Mouse (Mus musculus): Measurements from ENCODE around the gene Ncoa6. TPM values are rescaled to one million over a fixed set of nuclear protein-coding genes. Genes with fewer than 3 reads are reported as not detected.

Gene Ncoa6
- 65.7 TPM for total RNA-seq (2023)

DNA sequence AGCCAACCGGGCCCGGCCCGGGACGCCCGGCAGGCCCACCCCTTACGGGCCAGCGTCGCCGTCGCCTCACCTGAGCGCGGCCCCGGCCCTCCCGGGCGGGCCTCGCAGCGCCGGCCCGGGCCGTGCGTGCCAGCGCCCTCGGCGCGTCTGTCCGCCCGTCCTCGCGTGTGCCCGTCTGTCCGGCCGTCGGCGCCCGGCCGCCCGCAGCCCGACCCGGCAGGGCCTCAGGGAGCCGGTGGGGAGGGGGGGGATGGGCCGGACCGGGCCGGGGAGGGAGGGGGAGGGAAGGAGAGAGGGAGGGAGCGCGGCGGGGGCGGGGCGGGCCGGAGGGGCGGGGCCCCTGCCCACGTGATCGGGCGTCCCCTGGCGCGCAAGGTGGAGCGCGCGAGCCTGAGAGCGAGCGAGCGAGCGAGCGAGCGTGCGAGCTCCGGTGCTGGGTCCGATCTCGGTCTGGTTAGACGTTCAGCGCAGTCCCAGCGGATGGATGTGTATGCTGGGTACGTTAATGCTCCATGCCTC lies at the start of gene Ncoa6:
Ncoa6 (minus strand) TSS at position 325 of the 519 bp plus-strand sequence.

DNA sequence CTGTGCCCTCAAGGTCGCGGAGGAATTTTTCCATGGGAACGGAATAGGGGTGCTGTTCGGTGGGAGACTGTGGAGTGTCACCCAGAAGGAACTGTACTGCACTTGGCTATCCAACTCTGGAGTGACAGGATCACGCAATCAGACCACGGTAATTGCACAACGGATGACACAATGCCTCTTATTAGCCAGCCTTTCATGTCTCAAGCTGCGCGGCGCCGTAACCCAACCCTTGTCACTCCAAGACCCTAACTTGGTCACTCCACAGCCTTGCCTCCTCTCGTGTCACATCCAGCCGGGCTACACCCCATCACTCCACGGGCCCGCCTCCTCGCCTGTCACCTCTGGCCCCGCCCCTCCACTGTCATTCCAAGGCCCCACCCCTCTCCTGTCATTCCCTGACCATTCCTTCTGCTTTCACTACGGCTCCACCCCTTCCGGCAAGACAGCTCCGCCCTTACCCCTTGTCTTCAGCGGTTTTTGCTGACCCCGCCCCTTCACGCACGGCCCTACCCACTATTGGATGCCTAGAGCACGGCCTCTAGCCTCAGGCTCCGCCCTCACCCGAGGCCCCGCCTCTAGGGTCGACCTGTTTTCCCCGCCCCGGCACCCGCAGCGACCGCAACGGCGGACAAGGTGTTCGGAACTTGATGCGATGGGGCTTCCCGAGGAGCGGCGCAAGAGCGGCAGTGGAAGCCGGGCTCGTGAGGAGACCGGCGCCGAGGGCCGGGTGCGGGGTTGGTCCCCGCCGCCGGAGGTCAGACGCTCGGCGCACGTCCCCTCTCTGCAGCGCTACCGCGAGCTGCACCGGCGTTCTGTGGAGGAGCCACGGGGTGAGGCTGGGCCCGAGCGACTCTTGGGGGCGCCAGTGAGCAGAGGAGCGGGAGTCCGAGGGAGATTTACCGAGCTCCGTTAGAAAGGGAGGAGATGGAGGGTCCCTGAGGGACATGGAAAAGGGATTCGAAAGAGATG lies 44.0 kb upstream of the Ncoa6 start, which contains the start of the genes Acss2 and Ggt7:
Acss2 (plus strand) TSS at position 494 of the 969 bp plus-strand sequence.
Ggt7 (minus strand) TSS at position 783 of the 969 bp plus-strand sequence.

DNA sequence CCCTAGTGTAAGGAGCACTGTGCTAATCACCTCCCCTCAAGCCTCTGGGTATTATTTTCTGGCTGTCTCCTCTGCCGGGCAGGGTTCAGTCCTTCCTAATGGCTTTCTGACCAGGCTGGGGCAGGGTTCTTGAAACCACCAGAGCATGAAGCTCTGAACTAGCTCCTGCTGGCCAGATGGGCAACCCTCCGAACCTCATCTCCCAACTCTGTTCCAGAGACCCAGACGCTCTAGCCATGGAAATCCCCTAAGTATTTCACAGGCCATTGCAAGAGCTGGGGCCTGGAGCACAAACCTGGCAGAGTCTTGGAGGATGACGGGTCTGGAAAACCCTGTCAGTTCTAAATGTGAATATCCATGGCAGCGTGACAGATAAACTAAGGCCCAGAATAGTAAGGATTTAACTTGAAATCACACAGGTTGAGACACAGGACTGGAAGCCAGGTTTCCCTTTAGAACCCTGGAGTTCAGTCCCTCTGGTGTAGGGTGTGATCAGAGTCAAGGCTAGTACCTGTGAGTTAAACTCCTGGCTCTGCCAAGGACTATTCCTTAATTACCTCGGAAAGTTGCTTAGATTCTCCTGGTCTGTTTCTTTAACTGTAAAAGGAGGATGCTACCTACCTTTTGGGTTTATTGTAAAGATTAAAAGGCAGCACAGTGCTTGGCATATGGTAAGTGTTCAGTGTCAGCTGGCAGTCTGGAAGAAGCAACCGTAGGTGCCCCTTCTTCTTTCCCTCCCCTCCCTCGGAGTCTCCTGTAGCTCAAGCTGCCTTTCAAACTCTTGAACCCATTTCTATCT lies 93.2 kb downstream of the Ncoa6 start, which contains the start of gene Trp53inp2:
Trp53inp2 (plus strand) TSS at position 799 of the 799 bp plus-strand sequence.

DNA sequence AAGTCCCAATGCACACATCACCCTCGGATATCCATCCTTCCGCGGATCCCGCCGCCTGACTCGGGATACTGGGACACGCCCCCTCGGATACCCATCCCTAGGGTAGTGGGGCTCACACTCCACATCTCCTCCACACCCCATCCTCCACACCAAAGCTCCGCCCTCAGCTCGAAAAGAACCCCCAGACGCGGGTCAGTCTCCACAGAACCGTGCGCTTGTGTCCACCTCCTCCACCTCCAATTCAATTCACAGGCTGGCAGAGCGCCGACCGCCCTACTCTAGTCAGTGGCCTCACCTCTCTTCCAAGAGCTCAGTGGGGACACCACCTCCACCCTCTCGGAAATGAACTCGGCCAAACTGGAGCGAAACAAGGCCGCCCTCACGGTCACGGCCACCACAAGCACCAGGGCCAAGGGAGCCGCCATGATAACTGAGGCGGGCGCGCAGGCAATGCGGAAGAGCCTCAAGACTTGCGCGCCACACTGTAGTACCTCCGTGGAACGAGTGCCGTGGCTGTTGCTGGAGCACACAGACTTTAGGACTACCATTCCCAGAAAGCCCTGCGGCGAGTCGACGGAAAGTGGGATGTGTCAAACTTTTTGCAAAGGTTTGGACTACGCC lies 116.6 kb downstream of the Ncoa6 start, which contains the start of gene Pigu:
Pigu (minus strand) TSS at position 460 of the 621 bp plus-strand sequence.

Other genes starting within 250 kb of the Ncoa6 start
- 82.1 TPM for gene Dynlrb1, start 237.4 kb downstream of the Ncoa6 start, total RNA-seq (2023)
- gene Map1lc3a, start 197.6 kb downstream of the Ncoa6 start, total RNA-seq (2023): 26.5 TPM
- 22.7 TPM for gene Pigu, start 116.5 kb downstream of the Ncoa6 start, total RNA-seq (2023)
- 97.5 TPM for gene Trp53inp2, start 92.8 kb downstream of the Ncoa6 start, total RNA-seq (2023)
- 63.9 TPM for gene Acss2, start 44.1 kb upstream of the Ncoa6 start, total RNA-seq (2023)
- 1.3 TPM for gene Ggt7, start 44.3 kb upstream of the Ncoa6 start, total RNA-seq (2023)
- 14.9 TPM for gene Gss, start 118.9 kb upstream of the Ncoa6 start, total RNA-seq (2023)
- not detected for gene Myh7b, start 137.3 kb upstream of the Ncoa6 start, total RNA-seq (2023)
- gene Trpc4ap, start 218.5 kb upstream of the Ncoa6 start, total RNA-seq (2023): 199 TPM